Mouse (Mus musculus) liver, postnatal 0 days (tissue): ENCODE measurements at regions not wholly inside any gene's neighbourhood (a gene's known extent, or its start where the extent isn't known, plus 50 kb on each side); places are given as distances from the start of the nearest gene placed in this dataset.

Experiments
- CTCF ChIP-seq: sonication (generic); IDR thresholded peaks from 2 replicates; pipeline ENCODE4 v1.5.1; 2016; ENCODE audit warnings: antibody characterized with exemption, low read depth
- EP300 ChIP-seq: IDR thresholded peaks from 2 replicates; pipeline ENCODE4 v1.6.1; 2016; ENCODE audit warnings: antibody characterized with exemption, low read depth, mild to moderate bottlenecking

DNA sequence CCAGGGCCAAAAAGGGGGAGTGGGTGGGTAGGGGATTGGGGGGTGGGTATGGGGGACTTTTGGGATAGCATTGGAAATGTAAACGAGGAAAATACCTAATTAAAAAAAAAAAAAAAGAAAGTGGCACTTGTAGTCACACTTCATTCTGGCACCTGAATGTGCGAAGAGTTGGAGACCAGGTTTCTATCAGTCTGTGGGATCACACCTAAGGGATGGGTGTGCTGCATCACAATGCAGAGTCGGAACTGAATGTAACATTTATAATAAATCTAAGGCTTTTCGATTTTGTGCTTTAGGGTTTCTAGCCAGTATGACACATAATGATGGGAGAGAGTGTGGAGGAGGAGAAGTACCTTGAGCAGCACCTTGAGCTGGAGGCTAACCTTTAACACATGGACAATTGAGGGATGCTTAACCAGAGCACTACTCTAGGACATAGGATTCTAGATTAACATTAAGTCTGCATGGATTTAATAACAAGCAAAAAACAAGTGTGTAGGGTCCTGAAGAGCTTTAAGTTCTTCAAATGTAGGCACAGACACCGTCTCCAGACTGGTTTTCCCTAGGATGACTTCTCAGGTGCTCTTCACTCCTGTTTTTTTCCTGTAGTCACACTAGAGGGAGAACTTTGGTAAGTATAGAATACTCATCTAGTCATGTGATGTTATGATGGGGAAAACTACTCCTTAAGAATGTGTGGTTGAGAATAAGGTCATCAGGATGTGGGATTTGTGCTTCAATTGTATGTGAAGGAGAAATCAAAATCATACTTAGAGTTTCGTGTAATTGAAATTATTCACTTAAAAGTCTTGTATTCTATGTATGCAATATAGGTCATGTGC, 392.8 kb upstream of the Cobl start:
- TF ChIP-seq CTCF (no peak), EP300 (no peak)
